Mouse (Mus musculus) cerebellum, postnatal 36 days (tissue): Measurements from ENCODE around the gene Terb1.

ENCODE experiments used
- DNase-seq, 2 experiments: peaks; one replicate each; pipeline ENCODE4 v3.0.0; 2021 to 2022; ENCODE audit warnings: mixed read lengths in 2 of 2

The Terb1 gene

GRCm38 (mm10) chr8:104410628-104411273 is 99.0 kb downstream of the Terb1 start:
- DNase-seq, result no peak

DNA sequence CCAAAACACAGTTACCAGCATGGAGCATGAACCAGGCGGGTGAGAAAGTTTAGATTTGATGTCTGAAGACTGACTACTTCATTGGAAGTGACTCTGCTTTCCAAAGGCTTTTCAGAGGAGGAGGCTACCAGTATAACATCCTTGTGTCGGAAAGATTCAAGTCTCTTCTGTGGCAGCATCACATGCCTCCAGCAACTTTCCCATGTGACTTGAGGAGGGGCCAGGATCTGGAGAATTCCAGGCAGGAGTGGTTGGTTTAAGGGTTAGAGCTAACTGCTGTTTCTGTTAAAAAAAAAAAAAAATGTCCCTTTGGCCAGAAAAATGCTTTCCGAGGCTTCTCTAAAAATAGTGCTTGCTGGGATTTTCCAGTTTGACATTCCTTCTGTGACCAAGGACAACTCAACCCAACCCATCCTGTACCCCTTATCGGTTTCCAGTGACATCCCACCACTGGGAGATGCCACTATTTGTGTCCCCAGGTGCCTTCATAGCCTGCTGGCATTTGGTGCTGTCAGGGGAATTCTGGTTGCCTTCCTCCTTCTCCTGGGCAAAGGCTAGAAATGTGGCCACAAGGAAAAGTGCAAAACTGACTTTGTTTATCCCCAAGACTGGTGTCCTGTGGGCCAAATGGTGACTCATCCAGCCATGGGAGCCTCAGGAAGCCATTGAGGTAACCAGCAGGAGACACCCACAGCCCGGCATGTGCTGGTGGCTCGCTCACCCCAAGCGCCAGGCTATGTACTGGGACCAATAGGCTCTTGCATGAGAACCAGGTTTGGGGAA is 101.2 kb downstream of the Terb1 start:
- DNase-seq, result no peak

- DNase-seq, result no peak
These were observed 103.2 kb downstream of the Terb1 start for GRCm38 (mm10) chr8:104406340-104407128.

DNA sequence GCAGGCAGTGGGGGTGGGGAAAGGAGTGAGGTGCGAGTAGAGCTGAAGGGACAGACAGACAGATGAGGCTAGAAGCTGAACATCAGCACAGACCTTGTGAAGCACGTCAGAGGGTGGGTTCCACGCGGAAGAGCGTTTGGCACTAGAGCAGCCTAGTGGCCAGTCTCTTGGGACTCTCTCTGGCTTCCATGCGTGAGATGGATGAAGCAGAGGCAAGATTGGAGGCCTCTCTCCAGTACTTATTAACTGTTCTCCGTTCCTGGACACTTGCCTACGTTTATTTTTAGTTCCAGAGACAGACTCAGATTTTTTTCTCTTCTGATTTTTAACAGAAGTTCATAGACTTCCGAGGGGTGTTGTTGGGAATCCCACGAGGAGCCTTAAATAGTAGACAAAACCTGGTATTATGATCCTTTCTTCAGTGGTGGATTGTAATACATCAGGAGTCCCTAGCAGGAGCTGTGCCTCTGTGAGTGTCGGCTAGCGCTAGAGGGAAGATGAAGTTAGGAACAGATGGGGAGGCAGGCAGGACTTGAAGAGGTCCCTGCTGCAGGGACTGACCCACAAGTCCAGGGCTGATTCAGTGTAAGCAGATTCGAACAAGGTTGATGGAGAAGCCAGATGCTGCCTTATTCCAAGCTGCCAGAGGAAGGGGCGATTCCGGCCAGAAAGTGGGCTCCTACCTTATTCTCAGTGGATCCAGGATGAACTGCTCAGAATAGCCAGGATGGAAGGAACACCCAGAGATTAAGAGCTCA is 104.1 kb downstream of the Terb1 start:
- no peak for DNase-seq

GRCm38 (mm10) chr8:104403596-104403995 is 106.1 kb downstream of the Terb1 start:
- no peak for DNase-seq
